Mouse (Mus musculus) limb, embryonic 13.5 days (tissue): ENCODE results near the gene Nap1l1. TPM values are rescaled to one million over a fixed set of nuclear protein-coding genes. Genes with fewer than 3 reads are reported as not detected.

Experiments used
- ATAC-seq: fragments of 200-750 bp; cut with Nextera tagmentation; 2 replicates; pipeline ENCODE4 v1.8.0; 2017; ENCODE audit warnings: low read depth, moderate number of reproducible peaks, moderate TSS enrichment; ENCODE audit not compliant: low FRiP score
- H3K27ac ChIP-seq: fragments of 300-500 bp; sonication (generic); 2 replicates; pipeline ENCODE4 v1.5.1; 2015; ENCODE audit warnings: inconsistent platforms, mild to moderate bottlenecking, moderate library complexity
- H3K27me3 ChIP-seq: fragments of 300-500 bp; sonication (generic); 2 replicates; pipeline ENCODE4 v1.6.1; 2015; ENCODE audit warnings: mild to moderate bottlenecking, inconsistent platforms
- H3K36me3 ChIP-seq: fragments of 300-500 bp; sonication (generic); 2 replicates; pipeline ENCODE4 v1.6.1; 2015; ENCODE audit warnings: inconsistent platforms, mild to moderate bottlenecking, moderate library complexity
- H3K4me1 ChIP-seq: fragments of 300-500 bp; sonication (generic); 2 replicates; pipeline ENCODE4 v1.6.1; 2015; ENCODE audit warnings: inconsistent platforms
- H3K4me2 ChIP-seq: fragments of 300-500 bp; sonication (generic); replicated peaks from 2 replicates; pipeline ENCODE4 v1.6.1; 2015; ENCODE audit warnings: inconsistent platforms, mild to moderate bottlenecking, moderate library complexity
- H3K4me3 ChIP-seq: fragments of 300-500 bp; sonication (generic); 2 replicates; pipeline ENCODE4 v1.5.1; 2015; ENCODE audit warnings: moderate library complexity, mild to moderate bottlenecking, inconsistent platforms
- H3K9ac ChIP-seq: fragments of 300-500 bp; sonication (generic); 2 replicates; pipeline ENCODE4 v1.6.1; 2015; ENCODE audit warnings: mild to moderate bottlenecking, inconsistent platforms
- H3K9me3 ChIP-seq: fragments of 300-500 bp; sonication (generic); 2 replicates; pipeline ENCODE4 v1.6.1; 2016; ENCODE audit warnings: inconsistent platforms
- WGBS: fragments of 180-500 bp; shearing (Covaris S2); methylation state at CpG from one replicate; pipeline ENCODE4 v1.1.7; 2015; 5-methylcytosine and 5-hydroxymethylcytosine counted together
- polyA plus RNA-seq: library from polyadenylated mRNA; unstranded; fragments of >200 nt; fragmentation: Nextera tagmentation; extraction: Ambion mirVana; gene quantifications from 2 replicates; pipeline ENCODE4 v1.2.1, GENCODE M21; 2015

Nap1l1 gene
- polyA plus RNA-seq, 1 experiment from 2014 or later = 283 TPM

DNA sequence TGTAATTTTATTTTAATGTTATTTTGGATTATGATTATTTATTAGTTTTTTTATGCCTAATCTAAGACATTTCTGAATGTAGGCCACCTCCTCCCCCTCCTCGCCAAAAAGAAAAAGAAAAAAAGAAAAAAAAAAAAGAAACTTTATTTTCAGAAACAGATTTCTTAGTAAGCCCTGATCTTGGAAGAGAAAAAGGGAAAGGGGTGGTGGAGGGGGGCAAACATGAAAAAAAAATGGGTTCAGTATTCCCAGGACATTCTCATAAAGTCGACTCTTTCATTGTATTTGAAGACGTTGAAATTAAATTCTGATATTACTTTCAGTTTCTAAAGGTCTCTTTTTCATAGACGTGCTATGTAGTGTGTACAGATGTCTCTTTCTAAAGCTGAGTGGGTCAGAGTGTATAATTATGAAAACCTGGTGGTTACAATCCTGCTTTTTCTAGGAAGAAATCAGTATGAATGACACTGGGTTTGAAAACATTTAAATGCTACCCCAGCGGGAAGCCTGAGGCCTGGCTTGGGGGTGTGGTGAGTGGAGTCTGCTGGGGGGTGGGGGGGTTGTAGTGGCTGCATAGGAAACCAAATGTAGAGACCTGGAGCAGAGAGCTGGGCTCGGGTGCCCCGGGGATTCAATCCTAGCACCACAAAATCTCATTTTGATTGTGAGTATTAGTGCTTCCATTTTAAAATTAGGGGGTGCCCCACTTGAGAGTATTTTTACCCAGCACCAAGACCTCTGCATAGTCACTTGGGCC lies 35.5 kb downstream of the Nap1l1 start:
- 0 out of 2 replicates have a peak overlapping the region, but pooled peaks have one; percentile 28 for H3K27ac ChIP-seq
- peak overlapping the region; percentile 80 for H3K4me3 ChIP-seq
- no peaks in the 10 kb centered on the region for H3K27me3 ChIP-seq
- WGBS = 9% methylated on average over 7 of the region's 7 CpGs
- no peaks in the 10 kb centered on the region for H3K9me3 ChIP-seq
- ATAC-seq = no peak
- H3K4me2 ChIP-seq = peak overlapping the region; percentile 80
- peak overlapping the region; percentile 94 for H3K9ac ChIP-seq
- peaks cover 46% of the 10 kb centered on the region for H3K4me1 ChIP-seq
- H3K36me3 ChIP-seq = no peaks in the 10 kb centered on the region

DNA sequence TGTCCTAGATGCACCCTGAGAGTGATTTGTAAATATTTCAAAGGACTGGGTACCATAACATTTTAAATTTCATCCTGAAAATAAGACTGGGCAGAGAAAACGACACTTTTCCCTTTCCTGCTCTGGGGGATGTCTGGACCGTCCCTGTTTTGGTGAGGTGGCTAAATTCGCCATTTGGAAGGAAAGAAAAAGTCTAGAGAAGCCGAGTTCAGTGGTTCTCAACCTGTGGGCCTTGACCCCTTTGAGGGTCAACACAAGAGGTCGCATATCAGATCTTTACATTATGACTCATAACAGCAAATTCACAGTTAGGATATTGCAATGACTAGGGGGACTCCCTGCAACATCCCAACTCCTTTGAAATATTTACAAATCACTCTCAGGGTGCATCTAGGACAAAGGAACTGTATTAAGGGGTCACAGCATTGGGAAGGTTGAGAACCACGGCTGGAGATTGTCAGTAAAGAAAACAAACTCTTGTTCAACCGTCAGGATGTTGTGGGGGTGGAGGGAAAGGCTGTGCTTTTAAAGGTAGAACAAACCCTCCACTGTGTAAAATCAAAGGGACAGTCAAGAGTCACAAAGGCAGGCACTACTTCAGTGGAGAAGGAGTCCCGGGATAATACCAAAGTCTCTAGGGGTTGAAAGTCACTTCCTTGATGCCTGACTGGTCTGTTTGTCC lies 36.2 kb downstream of the Nap1l1 start:
- Histone ChIP-seq H3K9me3 (no peaks in the 10 kb centered on the region), H3K4me3 (peak overlapping the region; percentile 80), H3K9ac (peak overlapping the region; percentile 65), H3K27ac (peak overlapping the region; percentile 48; the same call in 1 of the 2 replicates), H3K36me3 (no peaks in the 10 kb centered on the region), H3K27me3 (no peaks in the 10 kb centered on the region), H3K4me2 (peak overlapping the region; percentile 80), H3K4me1 (peaks cover 40% of the 10 kb centered on the region)
- no peak for ATAC-seq
- WGBS = 38% methylated on average over 8 of the region's 8 CpGs

DNA sequence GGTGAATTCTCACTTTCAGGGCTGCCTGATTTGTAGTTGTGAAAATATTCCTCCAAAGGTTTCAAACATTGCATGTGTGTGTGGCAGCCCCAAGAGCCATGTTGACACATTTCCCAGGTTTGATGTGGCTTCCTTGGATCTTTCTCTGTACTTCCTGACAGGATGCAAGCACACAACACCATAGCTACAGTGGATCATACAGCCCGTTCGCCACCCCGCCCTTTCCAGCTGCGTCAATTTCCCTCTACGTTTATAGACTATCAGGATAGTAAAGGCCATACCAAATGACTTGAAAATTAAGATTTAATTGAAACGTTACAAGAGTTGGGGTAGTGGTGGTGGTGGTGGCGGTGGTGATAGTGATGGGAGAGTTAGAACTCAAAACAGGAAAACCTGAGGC lies 37.0 kb downstream of the Nap1l1 start:
- 57% methylated on average over 7 of the region's 7 CpGs for WGBS
- H3K4me3 ChIP-seq = peak overlapping the region; percentile 80; the same call in 1 of the 2 replicates
- ATAC-seq = no peak

DNA sequence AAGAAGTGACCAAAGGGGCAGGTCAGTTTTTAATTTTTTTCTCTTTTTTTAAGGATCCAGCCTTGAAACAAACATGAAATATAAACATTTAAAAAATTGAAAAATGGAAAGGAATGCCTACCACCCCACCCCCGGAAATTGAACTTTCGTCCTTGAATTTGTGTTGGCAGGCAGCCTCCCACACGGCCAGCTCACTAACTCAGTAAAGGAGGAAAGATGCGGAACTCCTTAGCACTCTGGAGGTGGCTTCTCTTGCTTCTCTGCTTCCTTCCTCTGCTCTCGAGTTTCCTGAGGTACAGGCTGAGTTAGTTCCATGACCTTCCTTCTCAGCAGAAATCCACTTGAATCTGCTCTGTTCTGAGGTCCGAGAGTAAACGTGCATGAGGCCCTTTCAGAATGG lies 37.8 kb downstream of the Nap1l1 start:
- Histone ChIP-seq H3K27ac (no peak overlapping the region), H3K9ac (no peak overlapping the region), H3K4me1 (peaks cover 35% of the 10 kb centered on the region), H3K4me2 (no peak overlapping the region), H3K36me3 (no peaks in the 10 kb centered on the region), H3K4me3 (no peak overlapping the region), H3K9me3 (no peaks in the 10 kb centered on the region), H3K27me3 (no peaks in the 10 kb centered on the region)
- WGBS = 49% methylated on average over 7 of the region's 7 CpGs
- no peak for ATAC-seq

More for the DNA sequence above, 37.0 kb downstream of the Nap1l1 start:
- Histone ChIP-seq H3K27ac (no peak overlapping the region), H3K4me2 (peak overlapping the region; percentile 80), H3K9ac (no peak overlapping the region), H3K27me3 (no peaks in the 10 kb centered on the region), H3K36me3 (no peaks in the 10 kb centered on the region), H3K9me3 (no peaks in the 10 kb centered on the region), H3K4me1 (peaks cover 36% of the 10 kb centered on the region)

DNA sequence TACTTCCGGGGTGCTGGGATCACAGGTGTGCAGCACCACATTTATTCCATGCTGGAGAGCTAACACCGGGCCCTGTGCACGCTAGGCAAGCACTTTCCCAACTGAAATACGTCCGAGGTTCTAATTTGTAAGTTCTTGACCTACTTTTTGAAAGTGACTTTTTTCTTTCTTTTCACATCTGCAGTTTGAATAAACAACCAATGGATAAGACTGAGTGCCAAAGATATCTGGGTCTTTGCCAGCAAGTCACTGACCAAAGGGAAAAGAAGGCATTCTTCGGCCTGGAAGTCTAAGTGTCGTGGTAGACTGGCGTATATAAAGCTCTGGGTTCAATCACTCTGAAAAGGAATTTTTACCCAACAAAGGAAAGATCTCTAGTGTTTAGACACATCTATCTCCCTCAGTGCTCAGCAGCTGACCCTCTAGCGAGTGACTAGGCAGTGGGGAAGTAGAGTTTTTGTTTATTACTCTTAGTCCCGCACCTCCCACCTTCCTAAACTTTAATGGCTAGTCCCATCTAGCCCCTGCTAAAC lies 39.1 kb downstream of the Nap1l1 start:
- 79% methylated on average over 10 of the region's 10 CpGs for WGBS

DNA sequence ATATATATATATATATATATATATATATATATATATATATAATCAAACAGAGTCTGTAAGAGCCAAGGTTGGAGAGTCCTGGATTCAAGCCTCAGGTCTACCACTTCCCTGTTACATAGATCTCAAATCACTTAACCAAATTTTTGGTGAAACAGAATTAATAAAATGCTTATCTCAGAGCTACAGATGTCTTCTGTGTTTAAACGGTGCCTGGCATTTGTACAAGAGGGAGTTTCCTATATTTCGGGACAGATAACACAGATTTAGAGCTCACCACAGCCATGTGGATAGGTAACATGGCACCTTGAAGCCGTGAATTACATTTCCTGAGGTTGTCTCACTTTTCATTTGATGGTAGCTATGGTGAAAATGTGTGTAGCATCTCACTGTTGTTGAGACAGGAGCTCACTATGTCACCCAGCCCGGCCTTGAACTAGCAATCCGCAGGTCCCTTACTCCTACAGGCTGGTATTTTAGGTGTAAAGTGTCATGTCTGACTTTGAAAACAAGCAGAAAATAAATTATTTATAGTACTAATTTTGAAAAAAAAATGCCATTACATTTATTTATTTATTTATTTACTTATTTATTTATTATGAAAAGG lies 41.4 kb downstream of the Nap1l1 start:
- Histone ChIP-seq H3K36me3 (no peaks in the 10 kb centered on the region), H3K4me2 (no peak overlapping the region), H3K9ac (no peak overlapping the region), H3K9me3 (no peaks in the 10 kb centered on the region), H3K27me3 (no peaks in the 10 kb centered on the region), H3K4me1 (peaks cover 50% of the 10 kb centered on the region), H3K4me3 (no peak overlapping the region), H3K27ac (no peak overlapping the region)
- ATAC-seq = no peak
- whole genome bisulfite sequencing = 92% methylated on average over 5 of the region's 5 CpGs

More for the DNA sequence above, 39.1 kb downstream of the Nap1l1 start:
- H3K9me3 ChIP-seq = no peaks in the 10 kb centered on the region
- H3K4me2 ChIP-seq = no peak overlapping the region
- H3K4me3 ChIP-seq = no peak overlapping the region
- H3K36me3 ChIP-seq = no peaks in the 10 kb centered on the region
- ATAC-seq = no peak
- H3K4me1 ChIP-seq = peaks cover 45% of the 10 kb centered on the region
- no peak overlapping the region for H3K27ac ChIP-seq
- no peaks in the 10 kb centered on the region for H3K27me3 ChIP-seq
- H3K9ac ChIP-seq = no peak overlapping the region

DNA sequence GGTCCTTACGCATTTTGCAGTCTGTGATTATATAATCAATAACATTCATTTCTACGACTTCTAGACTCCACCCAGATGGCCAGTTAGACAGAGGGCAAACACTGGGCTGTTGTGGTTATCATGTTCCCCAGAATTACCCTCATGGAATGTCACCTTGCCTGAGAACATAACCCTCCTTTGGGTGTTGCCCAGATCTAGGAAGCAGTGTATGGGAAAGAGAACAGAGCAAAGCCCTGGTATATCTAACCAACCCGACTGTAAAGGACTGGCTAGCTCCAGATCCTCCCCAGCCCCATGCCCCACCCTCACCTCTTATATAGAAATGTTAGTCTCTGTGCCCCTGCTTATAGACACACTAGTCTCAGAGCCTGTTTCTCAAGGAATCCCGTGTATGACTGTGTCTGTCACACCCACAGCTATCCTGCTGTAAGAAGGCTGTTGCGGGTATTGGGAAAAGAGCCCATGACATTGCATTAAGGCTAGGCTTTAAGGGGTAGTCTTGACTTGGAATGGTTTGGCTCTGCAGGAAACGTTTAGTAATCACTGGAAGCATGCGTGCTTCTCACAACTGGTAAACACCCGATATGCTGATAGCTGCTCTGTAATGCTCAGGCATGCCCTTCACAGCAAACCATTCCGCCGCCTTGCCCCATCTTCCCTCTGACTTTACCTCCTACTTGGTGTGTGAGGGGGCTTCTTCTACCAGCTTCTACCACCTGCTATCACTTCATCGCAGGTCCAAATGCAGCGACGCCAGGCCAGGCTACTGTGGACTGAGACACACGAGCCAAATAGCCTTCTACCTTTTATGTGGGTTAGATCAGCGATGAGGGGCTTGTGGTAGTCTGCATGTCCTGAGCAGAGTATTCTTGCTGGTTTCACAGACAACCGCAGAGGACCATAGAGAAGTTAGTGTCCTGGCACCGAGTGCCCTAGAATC lies 42.3 kb downstream of the Nap1l1 start:
- no peak overlapping the region for H3K9ac ChIP-seq
- no peaks in the 10 kb centered on the region for H3K36me3 ChIP-seq
- H3K27ac ChIP-seq = peak overlapping the region; percentile 65; the same call in 1 of the 2 replicates
- no peak for ATAC-seq
- WGBS = 80% methylated on average over 17 of the region's 17 CpGs
- no peak overlapping the region for H3K4me3 ChIP-seq
- no peaks in the 10 kb centered on the region for H3K9me3 ChIP-seq
- peaks cover 49% of the 10 kb centered on the region for H3K4me1 ChIP-seq
- no peaks in the 10 kb centered on the region for H3K27me3 ChIP-seq
- H3K4me2 ChIP-seq = peak overlapping the region; percentile 36; the same call in 1 of the 2 replicates

DNA sequence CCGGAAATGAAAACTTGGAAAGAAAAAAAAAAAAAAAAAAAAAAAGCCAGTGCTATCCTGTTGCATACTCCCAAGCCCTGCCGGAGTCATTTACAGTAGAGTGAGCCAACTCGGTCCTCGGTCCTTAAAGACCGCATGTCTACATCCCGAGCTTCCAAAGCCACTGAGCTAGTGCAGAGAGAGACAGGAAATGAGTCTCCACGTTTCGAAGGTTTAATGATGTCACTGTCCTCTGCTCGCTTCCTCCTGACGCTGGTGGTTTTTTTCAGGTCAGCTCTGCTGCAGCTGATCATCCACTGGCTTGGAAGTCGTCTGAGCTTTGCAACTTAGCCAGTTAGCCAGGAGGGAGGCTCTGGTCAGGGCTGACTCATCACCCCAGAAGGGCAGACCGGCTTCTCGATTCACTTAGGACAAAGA lies 43.2 kb downstream of the Nap1l1 start:
- H3K4me3 ChIP-seq = no peak overlapping the region
- H3K36me3 ChIP-seq = no peaks in the 10 kb centered on the region
- WGBS = 32% methylated on average over 13 of the region's 13 CpGs
- ATAC-seq = peak; percentile 66
- H3K9me3 ChIP-seq = no peaks in the 10 kb centered on the region
- no peak overlapping the region for H3K9ac ChIP-seq
- no peaks in the 10 kb centered on the region for H3K27me3 ChIP-seq
- peak overlapping the region; percentile 36 for H3K4me2 ChIP-seq
- peak overlapping the region; percentile 65 for H3K27ac ChIP-seq
- H3K4me1 ChIP-seq = peaks cover 46% of the 10 kb centered on the region

DNA sequence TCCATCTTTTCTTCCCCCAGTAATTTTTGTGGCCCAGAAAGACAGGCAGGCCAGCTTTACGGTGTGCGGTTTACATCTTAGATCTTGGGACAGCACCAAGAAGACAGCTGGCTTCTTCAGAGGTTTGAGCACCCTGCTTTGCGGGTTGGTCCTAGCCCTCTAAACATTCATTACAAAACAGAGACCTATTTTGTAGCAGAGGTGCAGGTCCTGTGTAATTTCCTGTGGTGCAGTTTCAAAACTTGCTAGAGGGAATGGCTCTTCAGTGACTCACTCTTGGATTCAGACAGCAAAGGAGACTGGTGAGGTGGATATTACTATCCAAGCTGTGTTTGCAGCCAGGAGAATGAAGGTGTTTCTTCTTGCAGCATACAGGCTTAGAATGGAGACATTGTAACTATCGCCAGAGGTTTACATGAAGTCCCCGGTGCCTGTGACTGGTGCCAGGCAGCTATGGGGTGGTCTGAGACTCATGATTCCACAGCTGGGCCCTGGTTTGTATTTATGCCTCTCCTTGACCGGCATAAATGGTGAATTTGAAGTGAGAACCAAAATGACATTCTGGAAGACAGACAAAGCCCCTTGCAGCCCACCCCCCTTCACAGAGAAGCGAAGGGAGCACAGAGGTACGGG lies 43.9 kb downstream of the Nap1l1 start:
- Histone ChIP-seq H3K27me3 (no peaks in the 10 kb centered on the region), H3K4me2 (0 out of 2 replicates have a peak overlapping the region, but pooled peaks have one; percentile 36), H3K9me3 (no peaks in the 10 kb centered on the region), H3K9ac (no peak overlapping the region), H3K27ac (peak overlapping the region; percentile 65), H3K4me1 (peaks cover 51% of the 10 kb centered on the region), H3K4me3 (no peak overlapping the region), H3K36me3 (no peaks in the 10 kb centered on the region)
- WGBS = 61% methylated on average over 8 of the region's 8 CpGs
- ATAC-seq = peak; percentile 55; the same call in 1 of the 2 replicates

DNA sequence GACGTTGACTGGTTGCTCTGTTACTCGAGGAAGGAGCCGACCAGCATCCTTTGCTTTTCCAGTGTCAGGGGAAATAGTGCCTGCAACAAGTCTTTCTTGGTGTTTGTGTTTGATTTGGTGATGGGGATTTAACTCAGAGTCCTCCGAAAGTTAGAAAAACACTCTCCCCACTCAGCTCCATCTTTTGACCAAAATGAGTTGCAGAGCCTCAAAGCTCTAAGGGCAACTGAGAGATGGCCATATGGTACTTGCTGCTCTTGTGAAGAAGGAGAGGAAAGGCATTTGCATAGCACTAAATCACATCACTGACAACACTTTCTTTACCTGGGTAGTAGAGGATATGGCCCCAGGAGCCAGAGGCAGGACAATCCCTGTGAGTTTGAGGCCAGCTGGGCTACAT lies 45.3 kb downstream of the Nap1l1 start:
- peaks cover 51% of the 10 kb centered on the region for H3K4me1 ChIP-seq

More for the DNA sequence above, 45.3 kb downstream of the Nap1l1 start:
- WGBS = 38% methylated on average over 4 of the region's 4 CpGs
- Histone ChIP-seq H3K9ac (no peak overlapping the region), H3K27me3 (no peaks in the 10 kb centered on the region), H3K36me3 (no peaks in the 10 kb centered on the region), H3K4me2 (no peak overlapping the region), H3K9me3 (no peaks in the 10 kb centered on the region), H3K4me3 (no peak overlapping the region), H3K27ac (no peak overlapping the region)
- no peak for ATAC-seq
